Mouse (Mus musculus) hindbrain, postnatal 0 days (tissue): ENCODE measurements around the gene Zbtb32. TPM values are rescaled to one million over a fixed set of nuclear protein-coding genes. Genes with fewer than 3 reads are reported as not detected.
A peak's percentile ranks its signal among the peaks of the same experiment; 100 is the strongest.

Experiments used
- ATAC-seq: fragments of 200-750 bp; cut with Nextera tagmentation; 2 replicates; pipeline ENCODE4 v1.8.0; 2017; ENCODE audit warnings: mild to moderate bottlenecking, moderate TSS enrichment, moderate library complexity
- DNase-seq: peaks from one replicate; pipeline ENCODE4 v3.0.0-alpha.2; 2015; ENCODE audit warnings: low spot score
- H3K27ac ChIP-seq: fragments of 300-500 bp; sonication (generic); 2 replicates; pipeline ENCODE4 v1.5.1; 2014; ENCODE audit warnings: mild to moderate bottlenecking
- H3K27me3 ChIP-seq: fragments of 300-500 bp; sonication (generic); 2 replicates; pipeline ENCODE4 v1.6.1; 2014; ENCODE audit warnings: low read length, mixed read lengths; ENCODE audit not compliant: insufficient read depth
- H3K36me3 ChIP-seq: fragments of 300-500 bp; sonication (generic); 2 replicates; pipeline ENCODE4 v1.6.1; 2014; ENCODE audit warnings: low read length, mixed read lengths; ENCODE audit not compliant: insufficient read depth
- H3K4me1 ChIP-seq: fragments of 300-500 bp; sonication (generic); 2 replicates; pipeline ENCODE4 v1.6.1; 2014; ENCODE audit warnings: antibody characterized with exemption, low read length, mixed read lengths; ENCODE audit not compliant: insufficient read depth
- H3K4me2 ChIP-seq: fragments of 300-500 bp; sonication (generic); 2 replicates; pipeline ENCODE4 v1.6.1; 2014; ENCODE audit warnings: low read depth, mild to moderate bottlenecking, low read length, moderate library complexity, mixed read lengths
- H3K4me3 ChIP-seq: fragments of 300-500 bp; sonication (generic); 2 replicates; pipeline ENCODE4 v1.5.1; 2014; ENCODE audit warnings: low read length
- H3K9ac ChIP-seq: fragments of 300-500 bp; sonication (generic); replicated peaks from 2 replicates; pipeline ENCODE4 v1.6.1; 2014; ENCODE audit warnings: mild to moderate bottlenecking, low read length, moderate library complexity, mixed read lengths
- H3K9me3 ChIP-seq: fragments of 300-500 bp; sonication (generic); 2 replicates; pipeline ENCODE4 v1.6.1; 2016; ENCODE audit warnings: low read length, mixed read lengths
- CTCF ChIP-seq: IDR thresholded peaks from 2 replicates; pipeline ENCODE4 v1.5.1; 2016; ENCODE audit warnings: antibody characterized with exemption, control low read depth, low read depth
- WGBS: fragments of 180-500 bp; shearing (Covaris S2); extraction: QIAGEN DNeasy Blood & Tissue Kit; methylation state at CpG from one replicate; pipeline ENCODE4 v1.1.7; 2014; 5-methylcytosine and 5-hydroxymethylcytosine counted together
- polyA plus RNA-seq: library from polyadenylated mRNA; unstranded; fragments of >200 nt; fragmentation: Nextera tagmentation; extraction: Ambion mirVana; gene quantifications from 2 replicates; pipeline ENCODE4 v1.2.1, GENCODE M21; 2015
- total RNA-seq: library from RNA; depleted of rRNA; stranded (reverse); fragments of >200 nt; gene quantifications from 2 replicates; pipeline ENCODE4 v1.2.3, GENCODE M21; 2014; rRNA removed

Zbtb32 gene
- not detected in 2 replicates for total RNA-seq
- polyA plus RNA-seq, result 0.18 and 0.23 TPM in 2 replicates

DNA sequence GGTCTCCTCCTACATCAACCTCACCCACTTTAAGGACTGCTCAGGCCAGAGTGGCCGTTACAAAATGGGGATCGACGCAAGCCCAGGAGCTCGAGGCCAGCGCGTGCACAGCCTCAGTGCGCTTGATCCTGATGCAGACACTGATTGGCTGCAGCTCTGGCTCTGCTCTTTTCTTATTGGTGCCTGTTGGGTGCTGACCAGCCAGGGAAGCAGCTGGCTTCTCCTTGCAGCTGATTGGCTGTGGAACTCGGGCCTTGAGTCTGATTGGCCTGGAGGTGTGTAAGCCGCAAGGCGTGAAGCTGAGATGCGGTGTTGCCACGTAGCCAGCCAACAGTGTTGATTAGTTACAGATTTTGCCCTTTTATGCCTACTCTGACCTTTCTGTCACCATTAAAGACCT is at the start of gene Zbtb32:
Gene Zbtb32, minus strand, starts transcription at position 124 of the 400 bp plus-strand sequence.
- no peak for TF ChIP-seq CTCF
- WGBS, result 92% methylated on average over 12 of the region's 12 CpGs
- Histone ChIP-seq H3K27me3 (no peaks in the 10 kb centered on the region), H3K4me1 (no peaks in the 10 kb centered on the region; the same call in 1 of the 2 replicates), H3K9ac (no peak within 1 kb of the TSS), H3K4me2 (peak within 1 kb of the TSS; percentile 40), H3K9me3 (no peaks in the 10 kb centered on the region), H3K4me3 (no peak within 1 kb of the TSS), H3K36me3 (no peaks in the 10 kb centered on the region), H3K27ac (no peak within 1 kb of the TSS)
- no peak for ATAC-seq
- no peak for DNase-seq

GRCm38 (mm10) chr7:30639083-30639482 is 40.4 kb upstream of the Zbtb32 start:
- Histone ChIP-seq H3K4me3 (no peak overlapping the region), H3K4me2 (no peak overlapping the region), H3K36me3 (peaks cover 30% of the 10 kb centered on the region), H3K27me3 (peaks cover 25% of the 10 kb centered on the region), H3K27ac (no peak overlapping the region), H3K9ac (no peak overlapping the region), H3K4me1 (no peaks in the 10 kb centered on the region), H3K9me3 (no peaks in the 10 kb centered on the region)
- no peak for TF ChIP-seq CTCF
- DNase-seq (no peak), ATAC-seq (no peak)
- WGBS, result 38% methylated on average over 4 of the region's 4 CpGs

- no peak overlapping the region for H3K27ac ChIP-seq
- no peak overlapping the region for H3K4me3 ChIP-seq
- no peak overlapping the region for H3K9ac ChIP-seq
- H3K4me1 ChIP-seq, result no peaks in the 10 kb centered on the region
- peaks cover 47% of the 10 kb centered on the region for H3K27me3 ChIP-seq
- WGBS, result 34% methylated on average over 11 of the region's 11 CpGs
- DNase-seq (no peak), ATAC-seq (no peak)
- H3K4me2 ChIP-seq, result no peak overlapping the region
- TF ChIP-seq CTCF, result no peak
- no peaks in the 10 kb centered on the region for H3K9me3 ChIP-seq
- H3K36me3 ChIP-seq, result peaks cover 7% of the 10 kb centered on the region
Measured at GRCm38 (mm10) chr7:30636395-30636794, 37.7 kb upstream of the Zbtb32 start.

- 8% methylated on average over 5 of the region's 5 CpGs for WGBS
- peaks cover 47% of the 10 kb centered on the region for H3K27me3 ChIP-seq
Measured at GRCm38 (mm10) chr7:30635752-30636151, 37.0 kb upstream of the Zbtb32 start, which contains the start of gene Etv2. TSS of gene Etv2 (minus strand) at chr7:30635852.

DNA sequence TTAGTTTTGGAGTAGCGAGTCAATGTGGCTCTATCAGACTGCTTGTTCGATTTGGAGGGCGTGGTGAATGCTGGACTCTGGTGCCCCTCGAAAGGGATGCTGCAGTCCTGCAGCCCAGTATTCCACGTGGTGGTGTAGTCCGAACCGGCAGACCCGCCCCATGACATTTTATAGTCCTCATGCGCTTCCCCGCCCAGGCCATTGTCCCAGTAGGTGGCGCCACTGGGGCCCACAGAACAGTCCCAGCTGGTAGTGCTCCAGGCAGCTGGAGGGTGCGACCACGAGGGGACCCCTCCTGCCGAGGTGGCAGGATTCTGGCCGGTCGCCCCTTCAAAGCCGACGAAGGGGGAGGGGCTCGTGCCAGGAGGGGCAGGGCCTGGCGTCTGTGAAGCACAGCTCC is 35.9 kb upstream of the Zbtb32 start:
- Histone ChIP-seq H3K36me3 (no peaks in the 10 kb centered on the region), H3K9me3 (no peaks in the 10 kb centered on the region), H3K9ac (no peak overlapping the region), H3K4me2 (peak overlapping the region; percentile 23; the same call in 1 of the 2 replicates), H3K4me3 (peak overlapping the region; percentile 11; the same call in 1 of the 2 replicates), H3K4me1 (no peaks in the 10 kb centered on the region), H3K27me3 (peaks cover 50% of the 10 kb centered on the region), H3K27ac (no peak overlapping the region)
- peak; percentile 69 for DNase-seq
- peak; percentile 80 for ATAC-seq
- TF ChIP-seq CTCF, result peak; percentile 75
- WGBS, result under 1% methylated on average over 20 of the region's 20 CpGs

More at GRCm38 (mm10) chr7:30635752-30636151, 37.0 kb upstream of the Zbtb32 start, which contains the start of gene Etv2:
- H3K4me1 ChIP-seq, result no peaks in the 10 kb centered on the region
- no peaks in the 10 kb centered on the region for H3K9me3 ChIP-seq
- no peak within 1 kb of the TSS for H3K27ac ChIP-seq
- H3K36me3 ChIP-seq, result peaks cover under 1% of the 10 kb centered on the region; the same call in 1 of the 2 replicates
- H3K9ac ChIP-seq, result no peak within 1 kb of the TSS
- peak within 1 kb of the TSS; percentile 11; the same call in 1 of the 2 replicates for H3K4me3 ChIP-seq
- ATAC-seq (no peak), DNase-seq (no peak)
- peak within 1 kb of the TSS; percentile 23; the same call in 1 of the 2 replicates for H3K4me2 ChIP-seq
- TF ChIP-seq CTCF, result no peak

DNA sequence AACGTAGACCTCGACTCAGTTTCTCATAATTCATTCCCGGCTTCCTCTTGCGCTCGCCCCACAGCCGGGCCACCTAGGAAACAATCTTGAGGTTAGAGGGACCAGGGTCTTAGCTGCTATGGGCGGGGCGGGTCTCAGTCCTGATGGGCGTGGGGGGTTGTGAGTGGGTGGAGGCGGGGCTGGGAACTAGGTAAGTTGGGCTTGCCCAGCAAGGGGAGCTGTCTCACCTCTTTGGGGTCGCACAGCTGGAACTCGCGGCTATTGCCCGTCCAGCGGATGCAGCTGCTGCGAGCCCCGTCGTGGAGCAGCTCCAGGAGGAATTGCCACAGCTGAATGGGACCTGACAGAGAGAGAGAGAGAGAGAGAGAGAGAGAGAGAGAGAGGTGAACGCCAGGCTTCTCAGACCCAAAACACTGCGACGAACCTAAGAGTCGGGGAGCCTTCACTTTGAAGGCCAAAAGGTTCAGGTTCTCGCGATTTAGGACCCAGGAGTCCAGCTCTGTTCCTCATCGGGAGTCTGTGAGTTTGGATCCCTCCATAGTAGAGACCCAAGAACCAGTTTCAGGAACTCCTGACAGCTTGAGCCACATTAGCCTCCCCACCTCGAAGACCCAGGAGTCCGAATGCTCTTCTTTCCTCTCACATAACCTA is 35.2 kb upstream of the Zbtb32 start:
- no peaks in the 10 kb centered on the region for H3K36me3 ChIP-seq
- no peak overlapping the region for H3K27ac ChIP-seq
- DNase-seq (no peak), ATAC-seq (no peak)
- no peak overlapping the region for H3K4me3 ChIP-seq
- H3K9me3 ChIP-seq, result no peaks in the 10 kb centered on the region
- no peak overlapping the region for H3K9ac ChIP-seq
- no peak overlapping the region for H3K4me2 ChIP-seq
- WGBS, result 7% methylated on average over 27 of the region's 27 CpGs
- H3K27me3 ChIP-seq, result peaks cover 50% of the 10 kb centered on the region
- H3K4me1 ChIP-seq, result no peaks in the 10 kb centered on the region
- TF ChIP-seq CTCF, result no peak

DNA sequence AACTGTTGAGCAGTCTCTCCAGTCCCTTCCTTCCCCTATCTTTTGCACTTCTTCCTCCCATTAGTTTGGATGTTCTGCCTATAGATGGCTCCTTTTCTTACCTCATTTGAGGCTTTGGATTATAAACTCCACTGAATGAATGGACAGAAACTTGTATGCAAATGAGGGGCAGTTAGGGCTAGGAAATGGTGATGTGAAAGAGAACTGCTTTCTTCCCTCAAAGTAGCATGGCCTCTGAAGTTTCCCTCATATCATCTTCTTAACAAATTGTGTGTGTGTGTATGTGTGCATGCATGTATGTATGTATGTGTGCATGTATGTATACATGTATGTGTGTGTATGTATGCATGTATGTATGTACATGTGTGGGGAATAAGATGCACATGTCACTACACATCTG is 30.3 kb upstream of the Zbtb32 start:
- H3K27me3 ChIP-seq, result peaks cover 28% of the 10 kb centered on the region
- no peaks in the 10 kb centered on the region for H3K36me3 ChIP-seq
- DNase-seq, result no peak
- no peak overlapping the region for H3K4me2 ChIP-seq
- H3K9ac ChIP-seq, result no peak overlapping the region
- no peak overlapping the region for H3K4me3 ChIP-seq
- no peak overlapping the region for H3K27ac ChIP-seq
- ATAC-seq, result no peak
- H3K9me3 ChIP-seq, result no peaks in the 10 kb centered on the region
- TF ChIP-seq CTCF, result no peak
- no peaks in the 10 kb centered on the region; the same call in 1 of the 2 replicates for H3K4me1 ChIP-seq
